Mouse (Mus musculus) erythroblast, embryonic 14.5 days (primary cell): ENCODE measurements around the gene Fam243.

Source experiments
- GATA1 ChIP-seq: IDR thresholded peaks from 2 replicates; pipeline ENCODE4 v1.6.1; 2012; ENCODE audit warnings: low read length, inconsistent platforms, mixed read lengths
- TAL1 ChIP-seq: IDR thresholded peaks from 3 replicates; pipeline ENCODE4 v1.6.1; 2012; ENCODE audit warnings: low read length, inconsistent platforms, mixed read lengths

DNA sequence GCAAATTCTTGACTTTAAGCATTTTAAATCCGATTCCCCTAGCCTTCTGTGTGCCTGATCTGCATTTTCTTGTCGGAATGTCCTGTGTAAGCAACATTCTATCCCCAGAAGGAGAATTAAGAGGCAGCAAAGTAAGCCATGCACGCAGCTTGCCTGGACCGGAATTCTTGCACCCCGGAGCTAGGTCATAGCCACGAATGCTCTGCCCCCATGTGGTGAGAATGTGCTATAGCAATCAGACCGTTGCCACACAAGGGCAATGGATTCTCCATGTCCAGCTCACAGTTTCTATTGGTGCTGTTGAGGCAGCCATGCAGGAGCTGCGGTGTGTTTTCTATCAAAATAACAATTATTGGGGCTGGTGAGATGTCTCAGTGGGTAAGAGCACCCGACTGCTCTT lies 15.0 kb upstream of the Fam243 start:
- TF ChIP-seq GATA1 (no peak), TAL1 (no peak)
